Mouse (Mus musculus) kidney, adult 2 months (tissue): Measurements from ENCODE around the gene Olfr1441. TPM values are rescaled to one million over a fixed set of nuclear protein-coding genes. Genes with fewer than 3 reads are reported as not detected.

Source experiments
- DNase-seq: peaks from one replicate; pipeline ENCODE4 v3.0.0; 2021
- H3K27ac ChIP-seq: fragments of 200-500 bp; 2 replicates; pipeline ENCODE4 v1.5.1; 2012; ENCODE audit warnings: low read depth, low read length, control low read depth, inconsistent platforms; ENCODE audit not compliant: insufficient read depth
- H3K27me3 ChIP-seq: fragments of 200-500 bp; replicated peaks from 2 replicates; pipeline ENCODE4 v1.6.1; 2012; ENCODE audit warnings: mild to moderate bottlenecking, moderate library complexity, low read length, inconsistent platforms; ENCODE audit not compliant: control insufficient read depth, insufficient read depth
- H3K36me3 ChIP-seq: fragments of 200-500 bp; 2 replicates; pipeline ENCODE4 v1.6.1; 2012; ENCODE audit warnings: mild to moderate bottlenecking, moderate library complexity, low read length, inconsistent platforms; ENCODE audit not compliant: control insufficient read depth, insufficient read depth
- H3K4me1 ChIP-seq: fragments of 200-500 bp; 2 replicates; pipeline ENCODE4 v1.6.1; 2011; ENCODE audit warnings: low read length; ENCODE audit not compliant: control insufficient read depth, insufficient read depth
- H3K4me3 ChIP-seq: fragments of 200-500 bp; 2 replicates; pipeline ENCODE4 v1.5.1; 2011; ENCODE audit warnings: mild to moderate bottlenecking, low read depth, low read length, control low read depth; ENCODE audit not compliant: insufficient read depth
- CTCF ChIP-seq: fragments of 200-500 bp; conservative IDR thresholded peaks from 2 replicates; pipeline ENCODE4 v1.5.1; 2011; ENCODE audit warnings: low read depth, mild to moderate bottlenecking, control low read depth, low read length, moderate library complexity, mixed read lengths; ENCODE audit not compliant: insufficient read depth, insufficient read length
- POLR2A ChIP-seq: fragments of 200-500 bp; IDR thresholded peaks from one replicate; pipeline ENCODE4 v1.6.1; 2011; ENCODE audit warnings: low read depth, low read length, control low read depth
- WGBS: fragments of 180-500 bp; shearing (Covaris S2); methylation state at CpG from one replicate; pipeline ENCODE4 v1.1.7; 2018; 5-methylcytosine and 5-hydroxymethylcytosine counted together
- polyA plus RNA-seq: library from polyadenylated mRNA; depleted of rRNA; stranded (reverse); fragments of >200 nt; gene quantifications from 2 replicates; pipeline ENCODE4 v1.2.3, GENCODE M21; 2012; rRNA removed

The Olfr1441 gene
- polyA plus RNA-seq, 1 experiment, result not detected

- TF ChIP-seq CTCF (no peak), POLR2A (no peak)
- H3K4me3 ChIP-seq, result no peak overlapping the region
- no peak overlapping the region for H3K27ac ChIP-seq
- H3K36me3 ChIP-seq, result no peaks in the 10 kb centered on the region
- 42% methylated on average over 3 of the region's 3 CpGs for WGBS
- H3K4me1 ChIP-seq, result peaks cover 11% of the 10 kb centered on the region
- no peak for DNase-seq
- no peaks in the 10 kb centered on the region for H3K27me3 ChIP-seq
These were observed 54.6 kb downstream of the Olfr1441 start for GRCm38 (mm10) chr19:12471866-12472265.

- no peak overlapping the region for H3K4me3 ChIP-seq
- H3K27ac ChIP-seq, result no peak overlapping the region
- peaks cover 15% of the 10 kb centered on the region for H3K4me1 ChIP-seq
- H3K27me3 ChIP-seq, result no peaks in the 10 kb centered on the region
- TF ChIP-seq POLR2A (no peak), CTCF (no peak)
- H3K36me3 ChIP-seq, result no peaks in the 10 kb centered on the region
- no peak for DNase-seq
- WGBS, result 79% methylated on average over 5 of the region's 5 CpGs
These were observed 55.2 kb downstream of the Olfr1441 start for GRCm38 (mm10) chr19:12472381-12472976.

Other genes with a start within 250 kb of the Olfr1441 start
- gene Olfr1555-ps1, start 247.3 kb upstream of the Olfr1441 start, polyA plus RNA-seq, result not detected in 2 replicates
- gene Olfr1431, start 216.8 kb upstream of the Olfr1441 start, polyA plus RNA-seq, result not detected in 2 replicates
- gene Olfr1432, start 184.8 kb upstream of the Olfr1441 start, polyA plus RNA-seq, result not detected in 2 replicates
- not detected in 2 replicates for gene Olfr262, start 175.8 kb upstream of the Olfr1441 start, polyA plus RNA-seq
- gene Olfr235, start 156.4 kb upstream of the Olfr1441 start, polyA plus RNA-seq, result not detected in 2 replicates
- not detected in 2 replicates for gene Olfr1434, start 137.6 kb upstream of the Olfr1441 start, polyA plus RNA-seq
- not detected in 2 replicates for gene Olfr1436, start 118.3 kb upstream of the Olfr1441 start, polyA plus RNA-seq
- gene Olfr1437, start 92.3 kb upstream of the Olfr1441 start, polyA plus RNA-seq, result not detected in 2 replicates
- not detected in 2 replicates for gene Olfr1438-ps1, start 81.5 kb upstream of the Olfr1441 start, polyA plus RNA-seq
- not detected in 2 replicates for gene Olfr1440, start 30.2 kb upstream of the Olfr1441 start, polyA plus RNA-seq
- not detected in 2 replicates for gene Pfpl, start 10.5 kb downstream of the Olfr1441 start, polyA plus RNA-seq
- gene Mpeg1, start 43.3 kb downstream of the Olfr1441 start, polyA plus RNA-seq, result 3.8 and 7.4 TPM in 2 replicates
- gene Dtx4, start 84.0 kb downstream of the Olfr1441 start, polyA plus RNA-seq, result 10.6 and 11.3 TPM in 2 replicates
- gene Fam111a, start 128.3 kb downstream of the Olfr1441 start, polyA plus RNA-seq, result 0.45 and 1.4 TPM in 2 replicates
- gene Gm4952, start 182.5 kb downstream of the Olfr1441 start, polyA plus RNA-seq, result 2.0 and 2.5 TPM in 2 replicates
- gene Glyat, start 215.9 kb downstream of the Olfr1441 start, polyA plus RNA-seq, result 138 and 191 TPM in 2 replicates